Mouse (Mus musculus) forebrain, embryonic 16.5 days (tissue): Measurements from ENCODE around the gene Vmn1r152. TPM values are rescaled to one million over a fixed set of nuclear protein-coding genes. Genes with fewer than 3 reads are reported as not detected.
"Not testable (repeated sequence)": the region's sequence is repeated elsewhere in the genome, so short reads cannot be mapped to it uniquely, and the experiment has no call there.

ENCODE experiments used
- ATAC-seq: fragments of 200-750 bp; cut with Nextera tagmentation; 2 replicates; pipeline ENCODE4 v1.8.0; 2017; ENCODE audit warnings: mild to moderate bottlenecking, moderate library complexity
- H3K27ac ChIP-seq: fragments of 300-500 bp; sonication (generic); 2 replicates; pipeline ENCODE4 v1.5.1; 2014; ENCODE audit warnings: low read length, control low read depth
- H3K27me3 ChIP-seq: fragments of 300-500 bp; sonication (generic); replicated peaks from 2 replicates; pipeline ENCODE4 v1.6.1; 2014; ENCODE audit warnings: low read length; ENCODE audit not compliant: control insufficient read depth, insufficient read depth
- H3K36me3 ChIP-seq: fragments of 300-500 bp; sonication (generic); 2 replicates; pipeline ENCODE4 v1.6.1; 2014; ENCODE audit not compliant: control insufficient read depth, insufficient read depth
- H3K4me1 ChIP-seq: fragments of 300-500 bp; sonication (generic); replicated peaks from 2 replicates; pipeline ENCODE4 v1.6.1; 2014; ENCODE audit warnings: low read length; ENCODE audit not compliant: control insufficient read depth, insufficient read depth
- H3K4me2 ChIP-seq: fragments of 300-500 bp; sonication (generic); 2 replicates; pipeline ENCODE4 v1.6.1; 2014; ENCODE audit warnings: mild to moderate bottlenecking, low read length, control low read depth
- H3K4me3 ChIP-seq: fragments of 300-500 bp; sonication (generic); replicated peaks from 2 replicates; pipeline ENCODE4 v1.5.1; 2014; ENCODE audit warnings: mild to moderate bottlenecking, low read length, control low read depth
- H3K9ac ChIP-seq: fragments of 300-500 bp; sonication (generic); replicated peaks from 2 replicates; pipeline ENCODE4 v1.6.1; 2014; ENCODE audit warnings: low read depth, low read length, control low read depth
- H3K9me3 ChIP-seq: fragments of 300-500 bp; sonication (generic); 2 replicates; pipeline ENCODE4 v1.6.1; 2016; ENCODE audit warnings: low read length; ENCODE audit not compliant: control insufficient read depth
- WGBS: fragments of 180-500 bp; shearing (Covaris S2); extraction: QIAGEN DNeasy Blood & Tissue Kit; methylation state at CpG from one replicate; pipeline ENCODE4 v1.1.7; 2014; 5-methylcytosine and 5-hydroxymethylcytosine counted together
- polyA plus RNA-seq: library from polyadenylated mRNA; unstranded; fragments of >200 nt; fragmentation: Nextera tagmentation; extraction: Ambion mirVana; gene quantifications from 2 replicates; pipeline ENCODE4 v1.2.1, GENCODE M21; 2015

Vmn1r152 gene
- not detected in 2 replicates for polyA plus RNA-seq

DNA sequence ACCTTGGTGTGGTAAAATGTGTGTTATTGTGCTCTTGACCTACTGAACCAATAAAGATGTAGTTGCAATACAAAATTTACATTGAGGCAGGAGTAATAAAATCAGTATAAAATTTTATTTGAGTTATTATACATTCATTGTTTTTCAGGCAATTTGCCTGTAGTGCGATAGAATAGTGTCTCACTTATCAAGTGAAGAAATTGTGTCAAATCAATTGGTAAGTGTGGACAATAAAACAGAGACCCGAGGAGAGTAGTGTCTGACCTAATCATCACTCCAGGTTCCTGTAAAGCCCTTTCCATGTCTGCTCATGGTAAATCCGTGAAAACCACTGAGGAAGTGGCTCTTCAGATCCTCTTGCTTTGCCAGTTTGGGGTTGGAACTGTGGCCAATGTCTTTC lies at the start of gene Vmn1r152:
TSS of gene Vmn1r152 (plus strand) at position 301 of the 400 bp plus-strand sequence.
- H3K4me1 ChIP-seq, ATAC-seq, H3K4me3 ChIP-seq, H3K27me3 ChIP-seq, H3K36me3 ChIP-seq, H3K4me2 ChIP-seq, H3K9ac ChIP-seq, H3K27ac ChIP-seq, H3K9me3 ChIP-seq: not testable (repeated sequence)
- WGBS = no CpG with 5 or more reads among the region's 3 CpGs

DNA sequence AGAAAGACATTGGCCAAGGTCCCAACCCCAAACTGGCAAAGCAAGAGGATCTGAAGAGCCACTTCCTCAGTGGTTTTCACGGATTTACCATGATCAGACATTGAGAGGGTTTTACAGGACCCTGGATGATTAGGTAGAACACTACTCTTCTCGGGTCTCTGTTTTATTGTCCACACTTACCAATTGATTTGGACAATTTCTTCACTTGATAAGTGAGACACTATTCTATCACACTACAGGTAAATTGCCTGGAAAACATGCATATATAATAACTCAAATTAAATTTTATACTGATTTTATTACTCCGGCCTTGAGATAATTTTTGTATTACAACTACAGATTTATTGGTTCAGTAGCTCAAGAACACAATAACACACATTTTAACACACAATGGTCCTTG lies 23.2 kb upstream of the Vmn1r152 start, which contains the start of gene Vmn1r151:
TSS of gene Vmn1r151 (minus strand) at position 101 of the 400 bp plus-strand sequence.
- not testable (repeated sequence) for H3K4me1 ChIP-seq, H3K9me3 ChIP-seq, ATAC-seq, H3K4me2 ChIP-seq, H3K36me3 ChIP-seq, H3K4me3 ChIP-seq, H3K27me3 ChIP-seq, H3K9ac ChIP-seq, H3K27ac ChIP-seq
- 21% methylated on average over 1 of the region's 3 CpGs for WGBS

GRCm38 (mm10) chr7:22534787-22535186 lies 12.0 kb downstream of the Vmn1r152 start, which contains the start of gene Gm8677:
Gm8677 (minus strand) TSS chr7:22534887.
- not testable (repeated sequence) for H3K4me3 ChIP-seq, H3K4me1 ChIP-seq, H3K27ac ChIP-seq, H3K9ac ChIP-seq, H3K4me2 ChIP-seq, H3K36me3 ChIP-seq, ATAC-seq, H3K27me3 ChIP-seq, H3K9me3 ChIP-seq
- no CpG with 5 or more reads among the region's 1 CpGs for WGBS

- not testable (repeated sequence) for ATAC-seq, H3K4me2 ChIP-seq, H3K9me3 ChIP-seq, H3K27ac ChIP-seq, H3K4me1 ChIP-seq, H3K4me3 ChIP-seq, H3K36me3 ChIP-seq, H3K27me3 ChIP-seq, H3K9ac ChIP-seq
- no CpG with 5 or more reads among the region's 3 CpGs for WGBS
Observed at GRCm38 (mm10) chr7:22565243-22565642, 42.5 kb downstream of the Vmn1r152 start, which contains the start of gene Gm4201. Gm4201 (minus strand) TSS chr7:22565343.

Other genes with a start within 250 kb of the Vmn1r152 start
- gene Gm4187, start 193.2 kb upstream of the Vmn1r152 start, polyA plus RNA-seq = not detected in 2 replicates
- not detected in 2 replicates for gene Gm8660, start 151.9 kb upstream of the Vmn1r152 start, polyA plus RNA-seq
- not detected in 2 replicates for gene Vmn1r148, start 109.4 kb upstream of the Vmn1r152 start, polyA plus RNA-seq
- not detected in 2 replicates for gene Vmn1r149, start 84.7 kb upstream of the Vmn1r152 start, polyA plus RNA-seq
- not detected in 2 replicates for gene Gm10665, start 58.9 kb upstream of the Vmn1r152 start, polyA plus RNA-seq
- not detected in 2 replicates for gene Vmn1r151, start 23.3 kb upstream of the Vmn1r152 start, polyA plus RNA-seq
- gene Gm8677, start 11.9 kb downstream of the Vmn1r152 start, polyA plus RNA-seq = not detected in 2 replicates
- gene Gm4201, start 42.4 kb downstream of the Vmn1r152 start, polyA plus RNA-seq = not detected in 2 replicates
- not detected in 2 replicates for gene Gm4565, start 65.2 kb downstream of the Vmn1r152 start, polyA plus RNA-seq
- not detected in 2 replicates for gene Vmn1r155, start 135.1 kb downstream of the Vmn1r152 start, polyA plus RNA-seq
- not detected in 2 replicates for gene Gm8693, start 169.3 kb downstream of the Vmn1r152 start, polyA plus RNA-seq
- gene Gm4567, start 196.7 kb downstream of the Vmn1r152 start, polyA plus RNA-seq = not detected in 2 replicates
- gene Vmn1r157, start 238.7 kb downstream of the Vmn1r152 start, polyA plus RNA-seq = not detected in 2 replicates